Mouse (Mus musculus): Measurements from ENCODE around the gene Asb6. TPM values are rescaled to one million over a fixed set of nuclear protein-coding genes. Genes with fewer than 3 reads are reported as not detected.
A peak's percentile ranks its signal among the peaks of the same experiment; 100 is the strongest.

Asb6 gene
- total and polyA plus RNA-seq, 3 experiments: 7.8 to 13.6 (median 8.1) TPM

DNA sequence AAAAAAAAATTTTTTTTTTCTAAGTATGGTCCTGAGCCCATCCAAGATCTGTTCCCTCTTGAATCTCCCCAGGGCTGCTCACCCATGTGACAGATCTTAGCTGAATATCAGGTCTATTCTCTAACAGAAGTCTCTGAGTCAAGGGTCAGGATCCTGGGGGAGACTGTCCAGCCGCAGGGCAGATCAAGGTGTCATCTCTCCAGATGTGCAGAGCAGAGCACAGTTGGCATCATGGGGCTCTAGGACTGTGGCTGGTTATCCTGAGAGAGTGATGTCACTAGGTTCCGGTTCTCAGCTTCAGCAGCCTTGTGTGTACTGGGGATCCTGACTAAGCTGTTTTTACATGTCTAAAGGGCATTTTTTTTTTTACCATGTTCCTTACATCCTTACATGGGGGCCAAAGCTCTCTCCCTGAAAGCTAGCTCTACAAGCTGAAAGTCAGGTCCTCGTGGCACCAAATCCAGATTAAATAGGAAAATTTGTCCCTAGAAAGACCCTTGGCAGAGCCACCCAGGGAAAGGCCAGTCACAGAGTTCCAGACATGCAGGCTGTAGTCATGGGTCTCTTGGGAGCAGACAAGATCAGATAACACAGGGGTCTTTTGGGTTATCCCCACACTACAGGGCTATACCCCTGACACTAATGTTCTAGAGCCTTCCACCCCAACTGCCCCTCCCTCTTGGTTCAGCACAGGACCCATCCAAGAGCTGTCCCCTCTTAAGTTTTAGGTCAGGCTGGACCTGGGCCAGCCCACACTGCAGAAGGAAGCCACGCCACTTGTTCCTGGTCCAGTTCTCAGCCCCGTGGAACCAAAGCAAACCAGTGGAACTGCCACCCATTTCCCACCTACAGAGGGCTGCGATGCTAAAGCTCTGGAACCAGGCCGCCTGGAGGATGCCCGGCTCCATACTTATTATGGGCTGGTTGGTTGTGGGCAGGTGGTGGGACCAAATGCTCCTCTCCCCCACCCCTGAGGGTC lies 47.5 kb downstream of the Asb6 start:
- H3K9ac ChIP-seq (ENCODE audit: low read depth, low read length): peak overlapping the region; percentile 44
- no peaks in the 10 kb centered on the region for H3K27me3 ChIP-seq (ENCODE audit: control insufficient read depth, insufficient read depth, low read length)
- WGBS: 63% methylated on average over 8 of the region's 8 CpGs
- TF ChIP-seq POLR2A (IDR thresholded peaks at IDR 0.05; ENCODE audit: insufficient read depth, low read depth, low read length) (no peak), EP300 (IDR thresholded peaks at IDR 0.05; ENCODE audit: insufficient read depth, low read depth, low read length) (no peak), CTCF (IDR thresholded peaks at IDR 0.05) (no peak)
- H3K36me3 ChIP-seq (ENCODE audit: control insufficient read depth, insufficient read depth, low read length): no peaks in the 10 kb centered on the region
- intact Hi-C loops (cut with DNase I): no loop called here
- peak overlapping the region; percentile 28; the same call in 1 of the 2 replicates for H3K4me3 ChIP-seq
- DNase-seq: no peak
- H3K4me1 ChIP-seq (ENCODE audit: control insufficient read depth, insufficient read depth, low read length): peaks cover 2% of the 10 kb centered on the region
- H3K79me2 ChIP-seq (replicated peaks; ENCODE audit: control insufficient read depth, insufficient read depth, low read length): no peaks in the 10 kb centered on the region
- H3K27ac ChIP-seq: peak overlapping the region; percentile 67

DNA sequence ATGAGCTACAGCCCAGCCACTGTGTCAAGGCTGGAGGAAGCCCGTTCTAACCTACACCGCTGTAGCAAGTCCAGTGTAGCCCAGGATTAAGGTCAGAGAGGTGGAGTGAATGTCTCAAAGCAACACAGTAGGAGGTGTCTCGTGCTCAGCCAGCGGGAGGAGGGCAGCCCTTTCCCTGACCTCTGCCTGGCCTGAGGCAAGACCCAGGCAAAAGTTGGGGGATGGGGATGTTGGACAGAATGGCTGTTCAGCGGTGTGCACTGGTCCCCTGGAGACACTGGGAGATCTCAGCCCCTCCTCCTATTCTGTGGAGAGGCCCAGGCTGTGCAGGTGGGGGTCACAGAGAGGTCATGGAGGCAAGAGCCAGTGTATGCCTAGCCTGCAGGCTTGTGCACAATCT lies 50.9 kb downstream of the Asb6 start:
- Histone ChIP-seq H3K9ac (ENCODE audit: low read depth, low read length) (no peak overlapping the region), H3K4me3 (no peak overlapping the region), H3K27ac (no peak overlapping the region), H3K4me1 (ENCODE audit: control insufficient read depth, insufficient read depth, low read length) (peaks cover 2% of the 10 kb centered on the region), H3K27me3 (ENCODE audit: control insufficient read depth, insufficient read depth, low read length) (no peaks in the 10 kb centered on the region), H3K36me3 (ENCODE audit: control insufficient read depth, insufficient read depth, low read length) (no peaks in the 10 kb centered on the region), H3K79me2 (replicated peaks; ENCODE audit: control insufficient read depth, insufficient read depth, low read length) (no peaks in the 10 kb centered on the region)
- WGBS: 33% methylated on average over 5 of the region's 5 CpGs
- TF ChIP-seq POLR2A (IDR thresholded peaks at IDR 0.05; ENCODE audit: insufficient read depth, low read depth, low read length) (no peak), CTCF (IDR thresholded peaks at IDR 0.05) (no peak), EP300 (IDR thresholded peaks at IDR 0.05; ENCODE audit: insufficient read depth, low read depth, low read length) (no peak)
- no peak for DNase-seq
- intact Hi-C loops (cut with DNase I): no loop called here

DNA sequence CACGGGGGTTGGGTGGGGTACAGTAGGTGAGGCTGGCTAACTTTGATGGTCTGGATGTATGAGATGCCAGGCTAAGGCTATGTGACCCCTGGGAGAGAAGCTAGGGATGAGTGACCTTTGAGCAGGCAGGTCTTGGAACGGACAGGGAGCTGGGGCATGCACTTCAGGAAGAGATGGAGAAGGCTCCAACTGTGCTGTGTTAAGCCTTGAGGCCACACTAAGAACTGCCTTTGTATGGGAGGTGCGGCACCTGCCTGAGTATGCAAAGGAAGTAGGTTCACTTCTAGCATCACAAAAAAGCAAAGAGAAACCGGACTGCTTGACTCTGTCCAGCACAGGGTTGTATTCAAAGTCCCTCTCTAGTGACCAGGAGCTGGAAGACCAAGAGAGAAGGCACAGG lies 51.9 kb downstream of the Asb6 start:
- Histone ChIP-seq H3K36me3 (ENCODE audit: control insufficient read depth, insufficient read depth, low read length) (no peaks in the 10 kb centered on the region; the same call in 1 of the 2 replicates), H3K4me1 (ENCODE audit: control insufficient read depth, insufficient read depth, low read length) (peaks cover 6% of the 10 kb centered on the region), H3K27ac (no peak overlapping the region), H3K27me3 (ENCODE audit: control insufficient read depth, insufficient read depth, low read length) (no peaks in the 10 kb centered on the region), H3K79me2 (replicated peaks; ENCODE audit: control insufficient read depth, insufficient read depth, low read length) (no peaks in the 10 kb centered on the region), H3K9ac (ENCODE audit: low read depth, low read length) (no peak overlapping the region), H3K4me3 (no peak overlapping the region)
- WGBS: 85% methylated on average over 4 of the region's 4 CpGs
- intact Hi-C loops (cut with DNase I): no loop called here
- TF ChIP-seq CTCF (IDR thresholded peaks at IDR 0.05) (no peak), POLR2A (IDR thresholded peaks at IDR 0.05; ENCODE audit: insufficient read depth, low read depth, low read length) (no peak), EP300 (IDR thresholded peaks at IDR 0.05; ENCODE audit: insufficient read depth, low read depth, low read length) (no peak)
- no peak for DNase-seq

DNA sequence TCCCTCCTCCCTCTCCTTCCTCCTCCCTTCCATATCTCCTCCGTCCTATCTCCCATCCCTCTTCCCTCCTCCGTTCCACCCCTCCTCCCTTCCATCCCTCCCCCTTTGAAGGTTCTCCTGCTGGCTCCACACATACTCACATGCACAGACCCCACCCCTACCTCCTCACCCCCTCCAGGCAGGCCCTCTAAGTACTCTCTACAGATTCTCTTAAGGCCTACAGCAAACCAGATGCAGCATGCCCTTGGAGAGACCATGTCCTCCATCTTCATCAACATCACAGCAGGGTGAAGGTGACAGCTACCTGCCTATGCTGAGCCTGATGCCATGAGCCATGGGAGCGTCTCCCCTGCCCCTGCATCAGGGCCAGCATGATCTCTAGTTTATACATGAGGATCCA lies 52.9 kb downstream of the Asb6 start:
- H3K9ac ChIP-seq (ENCODE audit: low read depth, low read length): no peak overlapping the region
- H3K4me1 ChIP-seq (ENCODE audit: control insufficient read depth, insufficient read depth, low read length): peaks cover 13% of the 10 kb centered on the region
- 77% methylated on average over 3 of the region's 3 CpGs for WGBS
- DNase-seq: no peak
- H3K27ac ChIP-seq: no peak overlapping the region
- H3K79me2 ChIP-seq (replicated peaks; ENCODE audit: control insufficient read depth, insufficient read depth, low read length): no peaks in the 10 kb centered on the region
- H3K4me3 ChIP-seq: no peak overlapping the region
- intact Hi-C loops (cut with DNase I): no loop called here
- TF ChIP-seq EP300 (IDR thresholded peaks at IDR 0.05; ENCODE audit: insufficient read depth, low read depth, low read length): no peak
- TF ChIP-seq POLR2A (IDR thresholded peaks at IDR 0.05; ENCODE audit: insufficient read depth, low read depth, low read length): no peak
- no peak for TF ChIP-seq CTCF (IDR thresholded peaks at IDR 0.05)
- H3K27me3 ChIP-seq (ENCODE audit: control insufficient read depth, insufficient read depth, low read length): no peaks in the 10 kb centered on the region
- H3K36me3 ChIP-seq (ENCODE audit: control insufficient read depth, insufficient read depth, low read length): no peaks in the 10 kb centered on the region; the same call in 1 of the 2 replicates

DNA sequence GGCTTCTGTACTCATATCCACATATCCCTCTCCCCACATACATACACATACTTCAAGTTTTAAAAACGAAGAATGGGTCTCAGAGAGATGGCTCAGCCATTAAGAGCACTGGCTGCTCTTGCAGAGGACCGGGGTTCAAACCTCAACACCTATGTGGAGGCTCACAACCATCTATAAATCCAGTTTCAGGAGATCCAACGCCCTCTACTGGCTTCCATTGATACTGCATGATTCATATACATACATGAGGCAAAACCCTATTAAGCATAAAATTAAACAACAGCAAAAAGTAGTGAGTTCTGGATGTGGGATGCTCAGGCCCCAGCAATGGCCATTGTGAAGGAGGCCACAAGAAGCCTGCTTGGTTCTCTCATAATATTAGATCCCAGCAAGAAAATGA lies 54.2 kb downstream of the Asb6 start:
- Histone ChIP-seq H3K36me3 (ENCODE audit: control insufficient read depth, insufficient read depth, low read length) (no peaks in the 10 kb centered on the region; the same call in 1 of the 2 replicates), H3K9ac (ENCODE audit: low read depth, low read length) (no peak overlapping the region), H3K27ac (no peak overlapping the region), H3K4me3 (no peak overlapping the region), H3K79me2 (replicated peaks; ENCODE audit: control insufficient read depth, insufficient read depth, low read length) (no peaks in the 10 kb centered on the region), H3K27me3 (ENCODE audit: control insufficient read depth, insufficient read depth, low read length) (no peaks in the 10 kb centered on the region), H3K4me1 (ENCODE audit: control insufficient read depth, insufficient read depth, low read length) (peaks cover 16% of the 10 kb centered on the region)
- 67% methylated on average over 3 of the region's 3 CpGs for WGBS
- no peak for DNase-seq
- TF ChIP-seq POLR2A (IDR thresholded peaks at IDR 0.05; ENCODE audit: insufficient read depth, low read depth, low read length) (no peak), CTCF (IDR thresholded peaks at IDR 0.05) (peak; percentile 62), EP300 (IDR thresholded peaks at IDR 0.05; ENCODE audit: insufficient read depth, low read depth, low read length) (no peak)
- intact Hi-C loops (cut with DNase I): no loop called here

Data from heart, adult 2 months (tissue).